10 mouse cellular contexts compared by ENCODE assay signal in genomic region chr7:67613795-67614463, GRCm38 (mm10). TPM values are rescaled to one million over a fixed set of nuclear protein-coding genes. Genes with fewer than 3 reads are reported as not detected.
DNase-seq lines count a peak whose midpoint lies in the region; ATAC-seq and TF ChIP-seq lines count a peak whose summit lies in the region.
"Had no signal": no experiment of that assay in that cellular context is flagged by ENCODE, and none has a peak within 500 bp of the region (broad histone marks: within the 10 kb centered on the region; RNA-seq: fewer than 3 reads in every experiment).

No protein-coding gene starts in this region.

- no peak overlapping the region for H3K9ac ChIP-seq in forebrain, embryonic 13.5 days
- H3K9ac ChIP-seq in heart, embryonic 14.5 days (ENCODE audit: low read length) = peak overlapping the region; percentile 44; the same call in 1 of the 2 replicates
- H3K9ac ChIP-seq: liver, embryonic 13.5 days had no signal

- H3K9me3 ChIP-seq in forebrain, embryonic 13.5 days (replicated peaks) = no peaks in the 10 kb centered on the region
- no peaks in the 10 kb centered on the region for H3K9me3 ChIP-seq in heart, embryonic 14.5 days (ENCODE audit: control insufficient read depth, low read length)
- H3K9me3 ChIP-seq: liver, embryonic 13.5 days had no signal

- H3K4me1 ChIP-seq in forebrain, embryonic 13.5 days = peaks cover 22% of the 10 kb centered on the region
- peaks cover 16 to 38% of the 10 kb centered on the region in 2 experiments for H3K4me1 ChIP-seq in heart, embryonic 14.5 days (ENCODE audit: control insufficient read depth in 2 of 2, insufficient read depth in 2 of 2, low read length in 2 of 2)
- H3K4me1 ChIP-seq: liver, embryonic 13.5 days had no signal

- no peak for DNase-seq in layer of hippocampus, adult 2 months (ENCODE audit: low spot score in 2 of 2)
- no peak for DNase-seq in layer of hippocampus, postnatal 36 days
- DNase-seq in kidney, postnatal 14 days = peak; percentile 45
- DNase-seq in c-Kit-positive CD71-positive TER-119-positive erythroid progenitor cells, embryonic 14.5 days (ENCODE audit: low spot score) = no peak
- DNase-seq in cerebellum, adult 9-10 months = no peak
- no peak for DNase-seq in right cerebral cortex, postnatal 4 days
- DNase-seq: liver, embryonic 13.5 days had no signal

- no peak for ATAC-seq in forebrain, embryonic 13.5 days
- ATAC-seq in heart, embryonic 14.5 days (ENCODE audit: insufficient number of reproducible peaks, insufficient read depth, low FRiP score, low read depth) = peak; percentile 79

- no peak for TF ChIP-seq CTCF in layer of hippocampus, adult 2 months (conservative IDR thresholded peaks at IDR 0.05)

- H3K4me2 ChIP-seq in forebrain, embryonic 13.5 days = peak overlapping the region; percentile 14; the same call in 1 of the 2 replicates
- H3K4me2 ChIP-seq in heart, embryonic 14.5 days (ENCODE audit: low read length) = peak overlapping the region; percentile 56
- H3K4me2 ChIP-seq: liver, embryonic 13.5 days had no signal

- H3K27ac ChIP-seq in layer of hippocampus, adult 2 months = peak overlapping the region; percentile 41; the same call in 1 of the 2 replicates
- H3K27ac ChIP-seq in forebrain, embryonic 13.5 days = no peak overlapping the region
- peak overlapping the region; percentile 80 to 89 for H3K27ac ChIP-seq in heart, embryonic 14.5 days (replicated peaks in 1 of 2; ENCODE audit: control insufficient read depth in 1 of 2, insufficient read depth in 1 of 2, low read depth in 2 of 2, low read length in 2 of 2)
- H3K27ac ChIP-seq: liver, embryonic 13.5 days; stomach, postnatal 0 days had no signal

- 28% methylated on average over 10 of the region's 10 CpGs for WGBS in forebrain, embryonic 13.5 days
- 39% methylated on average over 10 of the region's 10 CpGs for WGBS in heart, embryonic 14.5 days

- H3K4me3 ChIP-seq in layer of hippocampus, adult 2 months = no peak overlapping the region; the same call in 1 of the 2 replicates
- no peak overlapping the region for H3K4me3 ChIP-seq in forebrain, embryonic 13.5 days
- H3K4me3 ChIP-seq in heart, embryonic 14.5 days (ENCODE audit: control insufficient read depth in 1 of 2, insufficient read depth in 1 of 2, low read depth in 1 of 2, low read length in 2 of 2) = no peak overlapping the region; a peak in 1 of 4 replicates
- H3K4me3 ChIP-seq: liver, embryonic 13.5 days had no signal

- H3K27me3 ChIP-seq in forebrain, embryonic 13.5 days = no peaks in the 10 kb centered on the region
- H3K27me3 ChIP-seq in heart, embryonic 14.5 days (ENCODE audit: control insufficient read depth, insufficient read depth, low read length) = no peaks in the 10 kb centered on the region
- H3K27me3 ChIP-seq: liver, embryonic 13.5 days had no signal

- H3K36me3 ChIP-seq in forebrain, embryonic 13.5 days (ENCODE audit: poor library complexity, severe bottlenecking) = no peaks in the 10 kb centered on the region
- H3K36me3 ChIP-seq in heart, embryonic 14.5 days (ENCODE audit: control insufficient read depth, insufficient read depth, low read length) = no peaks in the 10 kb centered on the region
- H3K36me3 ChIP-seq: liver, embryonic 13.5 days had no signal

RNA-seq across cellular contexts. Expression of gene Lrrc28, which starts 31.1 kb away (rescaled TPM):
- total RNA-seq in layer of hippocampus, adult 2 months (2021) = 10 to 100 TPM; 32.4 to 37.4 TPM
- 10 to 100 TPM; 38.3 to 46.2 TPM for total RNA-seq in layer of hippocampus, postnatal 36 days (2021)
- polyA plus RNA-seq in forebrain, embryonic 13.5 days (2015; fragmentation: Nextera tagmentation; extraction: Ambion mirVana) = 28.1 and 31.1 TPM in 2 replicates
- polyA plus RNA-seq in heart, embryonic 14.5 days (2014; fragmentation: Nextera tagmentation; extraction: Ambion mirVana) = 13.3 and 16.1 TPM in 2 replicates

RNA-seq across cellular contexts. Expression of gene Ttc23, which starts 33.3 kb away (rescaled TPM):
- total RNA-seq in layer of hippocampus, adult 2 months (2021) = 1 to 10 TPM; 4.6 to 7.9 TPM
- total RNA-seq in layer of hippocampus, postnatal 36 days (2021) = 1 to 10 TPM; 6.2 to 9.0 TPM
- 18.7 and 21.5 TPM in 2 replicates for polyA plus RNA-seq in forebrain, embryonic 13.5 days (2015; fragmentation: Nextera tagmentation; extraction: Ambion mirVana)
- 20.3 and 20.9 TPM in 2 replicates for polyA plus RNA-seq in heart, embryonic 14.5 days (2014; fragmentation: Nextera tagmentation; extraction: Ambion mirVana)
